Mouse (Mus musculus) MEL (cell line): ENCODE measurements around the gene Rabgap1l. TPM values are rescaled to one million over a fixed set of nuclear protein-coding genes. Genes with fewer than 3 reads are reported as not detected.

Experiments used
- DNase-seq: peaks from one replicate; pipeline ENCODE4 v3.0.0; 2011; ENCODE audit warnings: low read depth, low spot score
- H3K27ac ChIP-seq: 2 replicates; pipeline ENCODE4 v1.5.1; 2012; ENCODE audit warnings: low read depth, mild to moderate bottlenecking, control low read depth, low read length, moderate library complexity; ENCODE audit not compliant: control insufficient read depth
- H3K27me3 ChIP-seq, 2 experiments: fragments of 150-350 bp in 1 of 2; sonication (generic) in 1 of 2; 2 replicates each; pipeline ENCODE4 v1.6.1; 2012; ENCODE audit warnings: low read length in 2 of 2, mild to moderate bottlenecking in 2 of 2, improper control_type of control experiment in 1 of 2, moderate library complexity in 1 of 2; ENCODE audit not compliant: insufficient read depth in 2 of 2, control insufficient read depth in 1 of 2
- H3K36me3 ChIP-seq, 2 experiments: 2 replicates each; pipeline ENCODE4 v1.6.1; 2012 to 2014; ENCODE audit warnings: low read length in 2 of 2, improper control_type of control experiment in 1 of 2, inconsistent platforms in 1 of 2, mild to moderate bottlenecking in 1 of 2; ENCODE audit not compliant: insufficient read depth in 2 of 2, control insufficient read depth in 1 of 2
- H3K4me1 ChIP-seq, 2 experiments: fragments of 150-350 bp in 1 of 2; sonication (generic) in 1 of 2; 2 replicates each; pipeline ENCODE4 v1.6.1; 2012; ENCODE audit warnings: low read length in 2 of 2, improper control_type of control experiment in 1 of 2, mild to moderate bottlenecking in 1 of 2; ENCODE audit not compliant: insufficient read depth in 2 of 2, control insufficient read depth in 1 of 2
- H3K4me3 ChIP-seq, 2 experiments: fragments of 150-350 bp in 1 of 2; sonication (generic) in 1 of 2; 2 replicates each; pipeline ENCODE4 v1.5.1; 2012; ENCODE audit warnings: low read depth in 2 of 2, low read length in 2 of 2, mild to moderate bottlenecking in 2 of 2, moderate library complexity in 2 of 2, control low read depth in 1 of 2, improper control_type of control experiment in 1 of 2; ENCODE audit not compliant: control insufficient read depth in 1 of 2, insufficient read depth in 1 of 2
- H3K79me2 ChIP-seq: 2 replicates; pipeline ENCODE4 v1.6.1; 2012; ENCODE audit warnings: mild to moderate bottlenecking, low read length, moderate library complexity; ENCODE audit not compliant: control insufficient read depth, poor library complexity, insufficient read depth
- H3K9ac ChIP-seq: 2 replicates; pipeline ENCODE4 v1.6.1; 2012; ENCODE audit warnings: low read depth, mild to moderate bottlenecking, control low read depth, low read length, moderate library complexity; ENCODE audit not compliant: control insufficient read depth, poor library complexity, severe bottlenecking
- H3K9me3 ChIP-seq: fragments of 150-350 bp; sonication (generic); replicated peaks from 2 replicates; pipeline ENCODE4 v1.6.1; 2012; ENCODE audit warnings: mild to moderate bottlenecking, low read length, improper control_type of control experiment, moderate library complexity; ENCODE audit not compliant: insufficient read depth
- BHLHE40 ChIP-seq: IDR thresholded peaks from 2 replicates; pipeline ENCODE4 v1.6.1; 2012; ENCODE audit warnings: low read depth, mild to moderate bottlenecking, inconsistent platforms, low read length, improper control_type of control experiment, borderline replicate concordance
- EP300 ChIP-seq, 2 experiments: IDR thresholded peaks; 2 replicates each; pipeline ENCODE4 v1.6.1; 2011; ENCODE audit warnings: improper control_type of control experiment in 2 of 2, low read length in 2 of 2, low read depth in 1 of 2, mild to moderate bottlenecking in 1 of 2
- ETS1 ChIP-seq: IDR thresholded peaks from 2 replicates; pipeline ENCODE4 v1.6.1; 2012; ENCODE audit warnings: low read depth, mild to moderate bottlenecking, inconsistent platforms, low read length, improper control_type of control experiment, moderate library complexity
- GABPA ChIP-seq: IDR thresholded peaks from 2 replicates; pipeline ENCODE4 v1.6.1; 2012; ENCODE audit warnings: low read depth, mild to moderate bottlenecking, inconsistent platforms, low read length, improper control_type of control experiment, moderate library complexity
- GATA1 ChIP-seq: IDR thresholded peaks from 2 replicates; pipeline ENCODE4 v1.6.1; 2011; ENCODE audit warnings: low read depth, low read length, improper control_type of control experiment
- HCFC1 ChIP-seq: IDR thresholded peaks from 2 replicates; pipeline ENCODE4 v1.6.1; 2012; ENCODE audit warnings: low read depth, mild to moderate bottlenecking, inconsistent platforms, low read length, improper control_type of control experiment, moderate library complexity
- MAX ChIP-seq: IDR thresholded peaks from 2 replicates; pipeline ENCODE4 v1.6.1; 2011; ENCODE audit warnings: low read length, improper control_type of control experiment
- MAZ ChIP-seq: IDR thresholded peaks from 2 replicates; pipeline ENCODE4 v1.6.1; 2012; ENCODE audit warnings: low read depth, mild to moderate bottlenecking, inconsistent platforms, low read length, improper control_type of control experiment
- MYB ChIP-seq: IDR thresholded peaks from 2 replicates; pipeline ENCODE4 v1.6.1; 2011; ENCODE audit warnings: mild to moderate bottlenecking, low read depth, low read length, improper control_type of control experiment
- NELFE ChIP-seq: IDR thresholded peaks from 2 replicates; pipeline ENCODE4 v1.6.1; 2011; ENCODE audit warnings: low read depth, low read length, improper control_type of control experiment
- RCOR1 ChIP-seq: IDR thresholded peaks from 2 replicates; pipeline ENCODE4 v1.6.1; 2012; ENCODE audit warnings: low read depth, mild to moderate bottlenecking, inconsistent platforms, low read length, improper control_type of control experiment
- SMC3 ChIP-seq: IDR thresholded peaks from 2 replicates; pipeline ENCODE4 v1.6.1; 2011; ENCODE audit warnings: low read depth, low read length, improper control_type of control experiment
- TAL1 ChIP-seq: IDR thresholded peaks from 2 replicates; pipeline ENCODE4 v1.6.1; 2012; ENCODE audit warnings: mild to moderate bottlenecking, inconsistent platforms, low read length, moderate library complexity, mixed read lengths
- TCF12 ChIP-seq: IDR thresholded peaks from 2 replicates; pipeline ENCODE4 v1.6.1; 2014; ENCODE audit warnings: low read depth, mild to moderate bottlenecking, inconsistent platforms, low read length, improper control_type of control experiment, moderate library complexity
- UBTF ChIP-seq: IDR thresholded peaks from 2 replicates; pipeline ENCODE4 v1.6.1; 2012; ENCODE audit warnings: low read depth, mild to moderate bottlenecking, inconsistent platforms, low read length, improper control_type of control experiment, moderate library complexity, borderline replicate concordance; ENCODE audit not compliant: insufficient read depth
- USF2 ChIP-seq, 2 experiments: IDR thresholded peaks; 2 replicates each; pipeline ENCODE4 v1.6.1; 2011 to 2012; ENCODE audit warnings: improper control_type of control experiment in 2 of 2, low read length in 2 of 2, borderline replicate concordance in 1 of 2, inconsistent platforms in 1 of 2, low read depth in 1 of 2, mild to moderate bottlenecking in 1 of 2; ENCODE audit not compliant: insufficient read depth in 1 of 2
- polyA plus RNA-seq, 2 experiments: library from polyadenylated mRNA; stranded (reverse) in 1 of 2; unstranded in 1 of 2; fragments of >175 nt in 1 of 2; fragments of >200 nt in 1 of 2; gene quantifications; 2 replicates each; pipeline versions ENCODE4 v1.2.1 to v1.2.4; 2012; ENCODE audit warnings: low replicate concordance in 2 of 2, low read depth in 1 of 2; ENCODE audit not compliant: insufficient read length in 2 of 2, insufficient read depth in 1 of 2, missing spikeins in 1 of 2
- total RNA-seq: library from RNA; depleted of rRNA; stranded (reverse); fragments of 300-350 nt; gene quantifications from 2 replicates; pipeline ENCODE4 v1.2.3, GENCODE M21; 2012

Gene Rabgap1l
- total and polyA plus RNA-seq, 3 experiments: 24.1 to 26.2 TPM; not detected in 1

GRCm38 (mm10) chr1:160507766-160508165 is 285.2 kb downstream of the Rabgap1l start:
- Histone ChIP-seq H3K4me3 (no peak overlapping the region), H3K27ac (no peak overlapping the region), H3K4me1 (no peaks in the 10 kb centered on the region), H3K79me2 (no peaks in the 10 kb centered on the region), H3K9ac (no peak overlapping the region), H3K27me3 (no peaks in the 10 kb centered on the region), H3K9me3 (no peaks in the 10 kb centered on the region), H3K36me3 (no peaks in the 10 kb centered on the region)
- TF ChIP-seq TCF12 (0 out of 2 replicates have a peak, but pooled peaks have one; percentile 34), TAL1 (peak; percentile 58), RCOR1 (peak; percentile 35; the same call in 1 of the 2 replicates), GATA1 (peak; percentile 46; the same call in 1 of the 2 replicates), EP300 (IDR thresholded peaks at IDR 0.05; ENCODE audit: low read depth in 1 of 2, low read length in 2 of 2) (peak; percentile 45 to 58; a peak in 2 of 4 replicates), MAX (no peak)
- peak; percentile 56 for DNase-seq

GRCm38 (mm10) chr1:160496906-160497577 is 296.0 kb downstream of the Rabgap1l start:
- Histone ChIP-seq H3K27ac (no peak overlapping the region), H3K36me3 (no peaks in the 10 kb centered on the region), H3K4me1 (no peaks in the 10 kb centered on the region), H3K79me2 (no peaks in the 10 kb centered on the region), H3K27me3 (no peaks in the 10 kb centered on the region), H3K4me3 (no peak overlapping the region), H3K9me3 (no peaks in the 10 kb centered on the region), H3K9ac (no peak overlapping the region)
- no peak for DNase-seq
- TF ChIP-seq NELFE (no peak), MAZ (no peak), GATA1 (no peak), TCF12 (no peak), SMC3 (no peak)

GRCm38 (mm10) chr1:160485731-160486130 is 307.3 kb downstream of the Rabgap1l start:
- Histone ChIP-seq H3K79me2 (no peaks in the 10 kb centered on the region), H3K9ac (no peak overlapping the region), H3K9me3 (no peaks in the 10 kb centered on the region), H3K4me1 (no peaks in the 10 kb centered on the region), H3K27me3 (no peaks in the 10 kb centered on the region), H3K36me3 (no peaks in the 10 kb centered on the region), H3K27ac (no peak overlapping the region), H3K4me3 (no peak overlapping the region)
- TF ChIP-seq NELFE (no peak), TAL1 (no peak), USF2 (IDR thresholded peaks at IDR 0.05; ENCODE audit: borderline replicate concordance in 1 of 2, insufficient read depth in 1 of 2, low read depth in 1 of 2, low read length in 2 of 2) (no peak), EP300 (IDR thresholded peaks at IDR 0.05; ENCODE audit: low read depth in 1 of 2, low read length in 2 of 2) (no peak), ETS1 (no peak), MAX (no peak), GATA1 (no peak), GABPA (no peak), MYB (no peak), HCFC1 (no peak), UBTF (no peak), BHLHE40 (no peak)
- DNase-seq: no peak
